Mouse (Mus musculus): Measurements from ENCODE around the gene Plaur. TPM values are rescaled to one million over a fixed set of nuclear protein-coding genes. Genes with fewer than 3 reads are reported as not detected.
"Not testable (repeated sequence)": the region's sequence is repeated elsewhere in the genome, so short reads cannot be mapped to it uniquely, and the experiment has no call there.

Plaur gene
- polyA plus RNA-seq, 1 experiment from 2014 or later = 3.8 TPM

GRCm38 (mm10) chr7:24501492-24501891 is 39.2 kb downstream of the Plaur start:
- Histone ChIP-seq H3K9ac (no peak overlapping the region), H3K27ac (no peak overlapping the region), H3K36me3 (0 out of 2 replicates have a peak, but pooled peaks cover 8% of the 10 kb centered on the region), H3K4me3 (no peak overlapping the region), H3K9me3 (0 out of 2 replicates have a peak, but pooled peaks cover 3% of the 10 kb centered on the region), H3K27me3 (peaks cover 38% of the 10 kb centered on the region), H3K4me2 (no peak overlapping the region), H3K4me1 (peaks cover 42% of the 10 kb centered on the region)
- 45% methylated on average over 21 of the region's 21 CpGs for WGBS
- ATAC-seq (ENCODE audit: insufficient number of reproducible peaks, insufficient read depth, low FRiP score, low TSS enrichment, low read depth) = no peak

DNA sequence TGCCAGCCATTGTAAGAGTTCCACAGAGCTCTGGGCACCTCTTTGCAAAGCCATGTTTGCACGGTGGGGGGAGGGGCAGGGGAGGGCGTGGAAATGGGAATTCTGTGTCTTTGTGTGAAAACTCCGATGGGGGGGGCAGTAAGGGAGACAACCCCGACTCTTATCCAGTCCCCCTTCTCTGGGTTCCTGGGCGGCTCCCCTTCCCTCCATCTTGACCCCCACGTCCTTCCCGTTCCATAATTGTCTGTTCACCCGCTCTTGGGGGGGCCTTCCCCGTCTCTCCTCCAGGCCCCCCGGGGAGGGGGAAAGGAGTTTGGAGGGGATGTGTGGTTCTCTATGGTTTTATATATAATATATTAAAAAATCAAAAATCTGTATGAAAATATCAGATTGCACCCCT is 41.7 kb downstream of the Plaur start:
- peak overlapping the region; percentile 40 for H3K4me2 ChIP-seq
- H3K27me3 ChIP-seq = peaks cover 31% of the 10 kb centered on the region
- H3K9ac ChIP-seq = no peak overlapping the region
- 0 out of 2 replicates have a peak, but pooled peaks cover 8% of the 10 kb centered on the region for H3K36me3 ChIP-seq
- H3K9me3 ChIP-seq = 0 out of 2 replicates have a peak, but pooled peaks cover 3% of the 10 kb centered on the region
- WGBS = 22% methylated on average over 6 of the region's 10 CpGs
- no peak overlapping the region for H3K27ac ChIP-seq
- no peak for ATAC-seq (ENCODE audit: insufficient number of reproducible peaks, insufficient read depth, low FRiP score, low TSS enrichment, low read depth)
- peaks cover 50% of the 10 kb centered on the region for H3K4me1 ChIP-seq
- no peak overlapping the region for H3K4me3 ChIP-seq

DNA sequence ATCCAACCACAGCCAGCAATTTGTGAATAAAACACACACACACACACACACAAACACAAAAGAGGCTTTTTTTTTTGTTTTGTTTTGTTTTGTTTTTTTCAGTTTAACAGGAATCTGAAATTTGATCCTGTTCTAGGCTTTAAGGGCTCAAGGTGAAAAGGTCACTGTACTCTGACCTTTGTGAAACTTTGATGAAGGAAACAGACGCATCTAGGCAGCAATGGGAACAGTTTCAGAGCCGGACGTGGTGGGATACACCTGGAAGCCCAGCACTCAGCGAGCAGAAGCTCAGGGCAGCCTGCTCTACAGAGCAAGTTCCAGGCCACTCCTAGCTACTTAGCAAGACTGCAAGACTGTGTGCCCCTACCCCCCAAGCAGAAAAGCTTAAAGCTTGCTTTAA is 42.6 kb downstream of the Plaur start:
- no peak overlapping the region for H3K27ac ChIP-seq
- 0 out of 2 replicates have a peak overlapping the region, but pooled peaks have one; percentile 40 for H3K4me2 ChIP-seq

DNA sequence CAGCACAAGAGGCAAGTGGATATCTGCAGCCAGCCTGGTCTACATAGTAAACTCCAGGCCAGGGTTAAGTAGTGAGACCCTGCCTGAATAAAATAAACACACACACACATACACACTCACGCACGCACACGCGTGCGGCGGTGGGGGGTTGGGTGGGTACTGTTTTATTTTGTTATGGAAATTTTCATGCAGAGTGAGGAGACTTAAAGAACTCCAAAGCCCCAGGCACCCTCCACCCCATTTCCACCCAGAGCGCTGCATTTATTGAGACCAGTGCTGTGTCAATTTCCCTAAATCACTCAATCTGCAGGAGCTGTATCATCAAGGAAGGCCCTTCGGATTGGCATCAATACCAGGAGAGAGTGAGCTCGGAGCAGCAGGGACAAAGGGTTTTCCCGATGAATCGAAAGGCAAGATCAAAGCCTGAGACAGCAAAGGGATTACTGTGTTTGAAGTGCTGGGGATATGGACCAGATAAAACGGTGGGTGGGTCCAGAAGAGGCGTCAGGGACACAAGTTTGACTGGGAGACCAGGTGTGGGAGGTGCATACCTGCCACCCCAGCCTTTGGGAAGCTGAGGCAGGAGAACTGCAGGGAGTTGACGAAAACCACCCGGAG is 43.3 kb downstream of the Plaur start:
- peak overlapping the region; percentile 74 for H3K4me3 ChIP-seq

More for the DNA sequence above, 42.6 kb downstream of the Plaur start:
- Histone ChIP-seq H3K4me3 (no peak overlapping the region), H3K4me1 (peaks cover 47% of the 10 kb centered on the region), H3K9ac (no peak overlapping the region), H3K36me3 (0 out of 2 replicates have a peak, but pooled peaks cover 8% of the 10 kb centered on the region), H3K27me3 (peaks cover 22% of the 10 kb centered on the region), H3K9me3 (0 out of 2 replicates have a peak, but pooled peaks cover 3% of the 10 kb centered on the region)
- ATAC-seq (ENCODE audit: insufficient number of reproducible peaks, insufficient read depth, low FRiP score, low TSS enrichment, low read depth) = no peak
- WGBS = 13% methylated on average over 4 of the region's 4 CpGs

GRCm38 (mm10) chr7:24506065-24506459 is 43.8 kb downstream of the Plaur start:
- peak overlapping the region; percentile 96; the same call in 1 of the 2 replicates for H3K9ac ChIP-seq

More for the DNA sequence above, 43.3 kb downstream of the Plaur start:
- peaks cover 12% of the 10 kb centered on the region for H3K36me3 ChIP-seq
- ATAC-seq (ENCODE audit: insufficient number of reproducible peaks, insufficient read depth, low FRiP score, low TSS enrichment, low read depth) = no peak
- peak overlapping the region; percentile 100 for H3K27ac ChIP-seq
- H3K4me1 ChIP-seq = peaks cover 40% of the 10 kb centered on the region
- H3K4me2 ChIP-seq = peak overlapping the region; percentile 75
- H3K9me3 ChIP-seq = 0 out of 2 replicates have a peak, but pooled peaks cover 3% of the 10 kb centered on the region
- 20% methylated on average over 15 of the region's 15 CpGs for WGBS
- peaks cover 15% of the 10 kb centered on the region for H3K27me3 ChIP-seq
- no peak overlapping the region; the same call in 1 of the 2 replicates for H3K9ac ChIP-seq

GRCm38 (mm10) chr7:24506476-24506837 is 44.2 kb downstream of the Plaur start:
- Histone ChIP-seq H3K36me3 (peaks cover 13% of the 10 kb centered on the region), H3K27me3 (peaks cover 6% of the 10 kb centered on the region), H3K4me3 (peak overlapping the region; percentile 74), H3K9me3 (no peaks in the 10 kb centered on the region), H3K4me1 (peaks cover 37% of the 10 kb centered on the region), H3K4me2 (peak overlapping the region; percentile 75), H3K27ac (peak overlapping the region; percentile 100), H3K9ac (peak overlapping the region; percentile 96)
- ATAC-seq (ENCODE audit: insufficient number of reproducible peaks, insufficient read depth, low FRiP score, low TSS enrichment, low read depth) = no peak
- 1% methylated on average over 12 of the region's 12 CpGs for WGBS

More at GRCm38 (mm10) chr7:24506065-24506459, 43.8 kb downstream of the Plaur start:
- H3K4me1 ChIP-seq = peaks cover 37% of the 10 kb centered on the region
- peak overlapping the region; percentile 74 for H3K4me3 ChIP-seq
- WGBS = 12% methylated on average over 3 of the region's 3 CpGs
- H3K27ac ChIP-seq = peak overlapping the region; percentile 100
- no peak for ATAC-seq (ENCODE audit: insufficient number of reproducible peaks, insufficient read depth, low FRiP score, low TSS enrichment, low read depth)
- H3K9me3 ChIP-seq = no peaks in the 10 kb centered on the region
- peak overlapping the region; percentile 75 for H3K4me2 ChIP-seq
- peaks cover 10% of the 10 kb centered on the region for H3K27me3 ChIP-seq
- peaks cover 12% of the 10 kb centered on the region for H3K36me3 ChIP-seq

GRCm38 (mm10) chr7:24506838-24507725 is 44.8 kb downstream of the Plaur start, which contains the start of gene Zfp428:
Zfp428 (plus strand) TSS chr7:24507006.
- under 1% methylated on average over 84 of the region's 84 CpGs for WGBS
- H3K9ac ChIP-seq = peak within 1 kb of the TSS; percentile 96
- peak within 1 kb of the TSS; percentile 75 for H3K4me2 ChIP-seq
- H3K36me3 ChIP-seq = peaks cover 20% of the 10 kb centered on the region
- H3K27me3 ChIP-seq = 0 out of 2 replicates have a peak, but pooled peaks cover 4% of the 10 kb centered on the region
- peak; percentile 86 for ATAC-seq (ENCODE audit: insufficient number of reproducible peaks, insufficient read depth, low FRiP score, low TSS enrichment, low read depth)
- peak within 1 kb of the TSS; percentile 74 for H3K4me3 ChIP-seq
- H3K9me3 ChIP-seq = no peaks in the 10 kb centered on the region
- H3K27ac ChIP-seq = peak within 1 kb of the TSS; percentile 100
- H3K4me1 ChIP-seq = peaks cover 37% of the 10 kb centered on the region

DNA sequence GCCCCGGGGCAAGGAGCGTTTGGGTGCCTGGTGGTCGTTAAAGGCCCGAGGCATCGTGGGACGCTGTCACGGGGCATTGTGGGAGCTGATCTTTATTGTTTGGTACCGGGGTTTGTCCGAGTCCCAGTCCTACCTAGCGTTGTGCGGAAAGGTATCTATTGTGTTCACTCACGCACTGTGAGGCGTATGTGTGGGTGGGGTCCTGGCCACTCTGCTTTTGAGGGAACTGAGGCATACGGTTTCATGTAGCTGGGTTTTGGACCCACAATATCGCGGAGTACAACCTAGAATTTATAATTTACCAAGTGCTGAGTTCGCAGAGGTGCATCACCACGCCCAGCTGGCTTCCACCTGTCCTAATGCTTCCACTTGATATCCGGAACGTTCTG is 45.4 kb downstream of the Plaur start:
- 1% methylated on average over 20 of the region's 20 CpGs for WGBS
- peak overlapping the region; percentile 74 for H3K4me3 ChIP-seq
- peak overlapping the region; percentile 75 for H3K4me2 ChIP-seq
- peak overlapping the region; percentile 96 for H3K9ac ChIP-seq
- peaks cover 37% of the 10 kb centered on the region for H3K4me1 ChIP-seq
- H3K27ac ChIP-seq = peak overlapping the region; percentile 100
- H3K9me3 ChIP-seq = no peaks in the 10 kb centered on the region
- 0 out of 2 replicates have a peak, but pooled peaks cover 4% of the 10 kb centered on the region for H3K27me3 ChIP-seq
- peaks cover 26% of the 10 kb centered on the region for H3K36me3 ChIP-seq
- ATAC-seq (ENCODE audit: insufficient number of reproducible peaks, insufficient read depth, low FRiP score, low TSS enrichment, low read depth) = no peak

DNA sequence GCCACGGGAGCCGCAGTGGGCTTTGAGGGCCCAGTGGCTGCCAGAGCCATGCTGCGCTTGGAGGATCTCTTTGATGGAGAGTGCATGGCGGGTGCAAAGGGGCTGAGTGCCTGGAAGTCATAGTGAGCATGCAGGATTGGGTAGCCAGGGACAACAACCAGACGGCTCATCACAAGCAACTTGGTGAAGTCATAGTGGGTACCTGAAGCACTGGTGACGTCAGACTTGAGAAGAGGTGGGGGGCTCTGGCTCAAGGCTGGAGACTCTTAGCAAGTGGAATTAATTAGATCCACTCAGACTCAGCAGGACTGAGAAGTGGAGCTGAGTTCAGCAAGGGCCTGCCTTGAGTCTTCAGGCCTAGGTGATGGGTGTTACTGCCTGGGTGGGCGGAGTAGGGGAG is 50.1 kb downstream of the Plaur start, which contains the start of gene AC161166.1:
Gene AC161166.1, minus strand, starts transcription at position 101 of the 400 bp plus-strand sequence.
- Histone ChIP-seq H3K4me3 (no peak within 1 kb of the TSS), H3K9me3 (no peaks in the 10 kb centered on the region), H3K27ac (no peak within 1 kb of the TSS), H3K36me3 (peaks cover 68% of the 10 kb centered on the region), H3K4me1 (peaks cover 11% of the 10 kb centered on the region), H3K9ac (peak within 1 kb of the TSS; percentile 36; the same call in 1 of the 2 replicates), H3K27me3 (no peaks in the 10 kb centered on the region), H3K4me2 (no peak within 1 kb of the TSS)
- WGBS = 87% methylated on average over 7 of the region's 7 CpGs
- no peak for ATAC-seq (ENCODE audit: insufficient number of reproducible peaks, insufficient read depth, low FRiP score, low TSS enrichment, low read depth)

DNA sequence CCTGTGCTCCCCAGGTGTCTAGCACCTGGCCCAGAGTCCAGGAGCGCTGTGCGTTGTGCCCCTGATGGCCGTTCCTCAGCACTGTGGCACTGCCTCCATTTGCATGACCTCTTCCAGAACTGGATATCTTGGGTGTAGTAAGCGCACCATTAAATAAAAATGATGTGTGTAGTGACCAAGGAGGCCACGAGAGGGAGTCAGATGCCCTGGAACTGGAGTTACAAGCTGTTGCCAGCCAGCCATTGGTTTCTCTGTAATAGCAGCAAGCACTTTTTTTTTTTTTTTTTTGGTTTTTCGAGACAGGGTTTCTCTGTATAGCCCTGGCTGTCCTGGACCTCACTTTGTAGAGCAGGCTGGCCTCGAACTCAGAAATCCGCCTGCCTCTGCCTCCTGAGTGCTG is 54.0 kb downstream of the Plaur start:
- ATAC-seq (ENCODE audit: insufficient number of reproducible peaks, insufficient read depth, low FRiP score, low TSS enrichment, low read depth); H3K9ac ChIP-seq; H3K4me2 ChIP-seq; H3K27me3 ChIP-seq; H3K4me1 ChIP-seq; H3K9me3 ChIP-seq; H3K27ac ChIP-seq; H3K4me3 ChIP-seq: not testable (repeated sequence)
- H3K36me3 ChIP-seq = peaks cover 60% of the 10 kb centered on the region
- 64% methylated on average over 8 of the region's 8 CpGs for WGBS

- Histone ChIP-seq H3K4me3 (no peak overlapping the region), H3K27ac (no peak overlapping the region), H3K9ac (no peak overlapping the region), H3K9me3 (no peaks in the 10 kb centered on the region), H3K27me3 (no peaks in the 10 kb centered on the region), H3K4me1 (no peaks in the 10 kb centered on the region), H3K36me3 (peaks cover 53% of the 10 kb centered on the region), H3K4me2 (no peak overlapping the region)
- WGBS = 41% methylated on average over 5 of the region's 5 CpGs
- no peak for ATAC-seq (ENCODE audit: insufficient number of reproducible peaks, insufficient read depth, low FRiP score, low TSS enrichment, low read depth)
Observed at GRCm38 (mm10) chr7:24517077-24517476, 54.8 kb downstream of the Plaur start.

Data from embryonic facial prominence, embryonic 13.5 days (tissue).